Mouse (Mus musculus): Measurements from ENCODE around the gene Pspn.

DNA sequence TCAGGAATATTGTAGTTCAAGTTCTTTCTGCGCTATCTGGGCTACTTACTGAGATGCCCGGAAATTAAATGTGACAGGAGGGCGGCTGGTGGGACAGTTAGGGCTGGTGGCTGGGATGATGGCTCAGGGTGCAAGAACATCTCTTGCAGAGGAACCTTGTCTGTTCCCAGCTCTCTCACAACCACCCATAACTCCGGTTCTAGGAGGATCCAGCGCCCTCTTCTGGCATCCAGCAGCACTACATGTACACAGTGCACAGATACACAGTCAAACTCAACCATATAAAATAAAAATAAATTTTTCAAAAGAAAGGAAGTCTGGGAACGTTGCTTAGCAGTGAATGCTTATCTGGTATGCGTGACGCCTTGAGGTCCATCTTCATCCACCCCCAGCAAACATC, 39.2 kb upstream of the Pspn start:
- TF ChIP-seq EP300 (IDR thresholded peaks at IDR 0.05; ENCODE audit: low read depth) (no peak), CTCF (IDR thresholded peaks at IDR 0.05; ENCODE audit: low read depth) (no peak)

Measured in heart, postnatal 0 days (tissue).